Mouse (Mus musculus) limb, embryonic 10.5 days (tissue): Measurements from ENCODE around the gene Scrn3. TPM values are rescaled to one million over a fixed set of nuclear protein-coding genes. Genes with fewer than 3 reads are reported as not detected.

ENCODE experiments used
- DNase-seq: peaks from one replicate; pipeline ENCODE4 v3.0.0-alpha.2; 2017; ENCODE audit warnings: low spot score
- H3K27ac ChIP-seq: fragments of 300-500 bp; sonication (generic); 2 replicates; pipeline ENCODE4 v1.5.1; 2016; ENCODE audit warnings: mild to moderate bottlenecking
- H3K27me3 ChIP-seq: fragments of 300-500 bp; sonication (generic); 2 replicates; pipeline ENCODE4 v1.6.1; 2016; ENCODE audit warnings: low read depth, mild to moderate bottlenecking; ENCODE audit not compliant: poor library complexity, severe bottlenecking
- H3K36me3 ChIP-seq: fragments of 300-500 bp; sonication (generic); 2 replicates; pipeline ENCODE4 v1.6.1; 2016; ENCODE audit warnings: mild to moderate bottlenecking, moderate library complexity
- H3K4me1 ChIP-seq: fragments of 300-500 bp; sonication (generic); 2 replicates; pipeline ENCODE4 v1.6.1; 2016
- H3K4me3 ChIP-seq: fragments of 300-500 bp; sonication (generic); 2 replicates; pipeline ENCODE4 v1.5.1; 2016; ENCODE audit warnings: mild to moderate bottlenecking, moderate library complexity
- H3K9me3 ChIP-seq: fragments of 300-500 bp; sonication (generic); replicated peaks from 2 replicates; pipeline ENCODE4 v1.6.1; 2016; ENCODE audit warnings: mild to moderate bottlenecking
- WGBS: fragments of 180-500 bp; shearing (Covaris S2); methylation state at CpG from one replicate; pipeline ENCODE4 v1.1.7; 2016; 5-methylcytosine and 5-hydroxymethylcytosine counted together
- polyA plus RNA-seq: library from polyadenylated mRNA; unstranded; fragments of >200 nt; fragmentation: Nextera tagmentation; extraction: Ambion mirVana; gene quantifications from 2 replicates; pipeline ENCODE4 v1.2.1, GENCODE M21; 2016

The Scrn3 gene
- polyA plus RNA-seq, 1 experiment from 2014 or later, result 16.5 TPM

DNA sequence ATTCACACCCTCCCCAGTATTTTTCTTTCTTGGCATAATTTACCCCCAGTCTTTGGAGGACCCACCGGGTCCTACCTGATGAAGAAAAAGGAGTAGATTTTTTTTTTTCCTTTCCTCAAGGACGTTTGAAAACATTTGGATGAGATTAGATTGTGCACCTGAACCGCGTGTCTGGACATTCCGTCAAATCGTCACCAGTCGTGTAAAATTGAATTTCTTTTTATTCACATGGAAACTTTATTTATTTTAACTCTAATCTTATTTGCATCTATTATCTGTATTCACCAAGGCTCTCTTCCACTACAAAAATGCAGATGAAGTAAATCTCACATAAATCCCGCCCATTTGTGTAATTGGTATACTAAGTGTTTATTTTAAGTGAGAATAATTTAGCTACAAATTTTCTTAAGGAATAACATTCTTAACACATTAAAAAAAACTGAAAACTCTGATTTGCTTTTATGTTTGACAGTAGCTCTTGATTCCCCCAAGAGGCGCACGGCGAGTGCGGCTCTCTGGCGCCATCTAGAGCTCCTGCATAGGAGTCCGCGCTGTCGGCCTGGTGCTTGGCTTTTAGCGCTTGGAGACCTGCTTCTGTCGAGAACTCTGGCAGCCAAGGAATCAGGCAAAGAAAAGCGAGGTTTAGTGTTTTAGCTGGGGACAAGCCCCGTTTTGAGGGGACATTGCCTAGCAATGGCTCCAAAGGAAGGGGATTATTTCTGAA, 34.1 kb upstream of the Scrn3 start:
- H3K36me3 ChIP-seq, result no peaks in the 10 kb centered on the region
- no peaks in the 10 kb centered on the region for H3K9me3 ChIP-seq
- H3K4me3 ChIP-seq, result peak overlapping the region; percentile 40
- peaks cover 50% of the 10 kb centered on the region for H3K4me1 ChIP-seq
- peak; percentile 93 for DNase-seq
- H3K27ac ChIP-seq, result no peak overlapping the region
- peaks cover 93% of the 10 kb centered on the region for H3K27me3 ChIP-seq
- 1% methylated on average over 20 of the region's 20 CpGs for WGBS

DNA sequence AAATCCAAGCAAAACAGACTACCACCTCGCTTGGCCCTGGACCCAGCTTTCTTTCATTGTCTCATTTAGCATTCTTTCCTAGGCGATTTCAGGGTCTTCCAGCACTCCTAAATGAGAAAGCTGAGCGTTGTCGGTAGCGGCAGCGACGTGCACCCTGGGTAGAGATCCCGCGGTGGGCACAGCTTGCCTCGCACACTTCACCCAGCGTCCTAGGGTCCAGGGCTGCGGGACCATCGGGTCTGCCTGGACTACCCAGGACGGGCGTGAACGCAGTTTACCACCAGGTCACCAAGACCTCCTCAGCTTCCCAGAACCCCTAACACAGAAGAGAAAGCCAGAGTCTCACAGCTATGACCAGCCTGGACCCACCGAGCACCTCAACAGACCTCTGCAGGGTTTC, 33.5 kb upstream of the Scrn3 start:
- no peaks in the 10 kb centered on the region for H3K36me3 ChIP-seq
- H3K27ac ChIP-seq, result no peak overlapping the region; the same call in 1 of the 2 replicates
- DNase-seq, result peak; percentile 61
- 1% methylated on average over 17 of the region's 17 CpGs for WGBS
- H3K4me3 ChIP-seq, result peak overlapping the region; percentile 40
- H3K4me1 ChIP-seq, result peaks cover 44% of the 10 kb centered on the region
- H3K27me3 ChIP-seq, result peaks cover 87% of the 10 kb centered on the region
- no peaks in the 10 kb centered on the region for H3K9me3 ChIP-seq

DNA sequence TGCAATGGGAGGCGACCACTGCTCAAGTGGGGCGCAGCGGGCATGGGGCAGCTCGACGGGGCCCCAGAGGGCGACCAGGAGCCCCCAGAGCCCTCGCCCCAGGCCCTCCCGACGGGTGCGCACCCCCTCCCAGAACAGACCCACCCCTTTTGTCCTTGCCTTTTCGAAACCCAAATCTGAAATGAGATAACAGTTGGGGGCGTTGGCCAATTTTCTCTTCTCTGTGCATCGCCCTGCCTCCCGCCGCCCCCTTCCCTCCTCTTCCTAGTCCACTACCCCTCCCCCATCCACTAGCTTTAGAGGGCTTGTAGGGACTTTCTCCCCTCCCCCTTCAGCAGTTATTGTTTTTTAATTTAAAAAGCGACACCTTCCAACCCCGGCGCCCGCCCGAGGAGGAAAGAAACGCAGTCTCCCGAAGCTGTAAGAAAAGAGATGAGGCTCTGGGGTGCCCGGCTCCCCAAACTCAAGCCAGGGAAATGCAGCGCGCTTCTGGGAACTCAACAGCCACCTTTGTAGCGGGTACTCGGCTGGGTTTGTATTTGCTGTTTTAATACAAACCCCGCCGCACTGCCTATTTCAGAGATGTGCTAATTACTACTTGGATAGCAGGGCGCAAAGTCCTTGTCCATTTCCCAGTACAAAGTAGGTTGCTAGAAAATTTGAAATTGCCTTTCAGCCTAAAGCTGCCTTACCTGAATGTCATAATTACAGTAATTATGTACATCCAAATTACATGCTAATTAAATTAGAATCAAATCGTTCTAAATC, 32.9 kb upstream of the Scrn3 start:
- Histone ChIP-seq H3K4me3 (peak overlapping the region; percentile 40), H3K27me3 (peaks cover 81% of the 10 kb centered on the region), H3K27ac (no peak overlapping the region; the same call in 1 of the 2 replicates), H3K36me3 (no peaks in the 10 kb centered on the region), H3K4me1 (peaks cover 38% of the 10 kb centered on the region), H3K9me3 (no peaks in the 10 kb centered on the region)
- 1% methylated on average over 31 of the region's 31 CpGs for WGBS
- DNase-seq, result peak; percentile 45

DNA sequence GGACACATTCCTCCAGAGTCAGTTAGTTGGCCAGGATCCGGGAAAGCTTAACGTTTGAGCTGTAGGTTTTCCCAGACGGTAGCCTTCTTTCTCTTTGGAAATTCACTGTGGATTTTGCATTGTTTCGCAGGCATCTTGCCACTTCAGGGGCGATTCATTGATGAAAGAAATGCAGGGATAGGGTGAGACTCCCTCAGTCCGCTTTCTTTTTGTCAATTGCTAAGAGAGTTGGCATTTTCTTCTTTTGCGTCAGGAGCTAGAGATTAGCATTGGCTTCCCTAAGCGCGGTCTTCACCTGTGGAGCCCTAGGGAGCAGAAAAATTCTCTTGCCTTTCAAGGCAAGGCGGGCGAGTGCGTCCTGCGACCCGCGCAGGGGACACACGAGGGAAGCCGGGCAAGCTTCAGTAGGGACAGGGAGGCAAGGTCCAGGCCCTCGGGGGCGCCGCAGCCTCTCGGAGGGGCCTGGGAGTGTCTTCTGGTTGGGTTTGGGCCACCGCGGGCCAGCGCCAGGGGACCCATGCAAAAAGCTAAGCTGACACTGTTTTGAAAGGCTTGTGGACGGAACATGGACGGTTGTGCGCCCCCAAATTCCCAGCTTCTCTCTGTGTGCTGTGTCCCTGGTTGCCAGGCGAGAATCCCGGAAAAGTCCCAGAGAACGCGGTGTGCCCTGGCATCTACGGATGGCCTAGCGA, 31.9 kb upstream of the Scrn3 start:
- Histone ChIP-seq H3K9me3 (no peaks in the 10 kb centered on the region), H3K4me3 (peak overlapping the region; percentile 36), H3K27ac (no peak overlapping the region), H3K4me1 (peaks cover 34% of the 10 kb centered on the region), H3K36me3 (no peaks in the 10 kb centered on the region), H3K27me3 (peaks cover 70% of the 10 kb centered on the region)
- under 1% methylated on average over 33 of the region's 33 CpGs for WGBS
- peak; percentile 63 for DNase-seq

DNA sequence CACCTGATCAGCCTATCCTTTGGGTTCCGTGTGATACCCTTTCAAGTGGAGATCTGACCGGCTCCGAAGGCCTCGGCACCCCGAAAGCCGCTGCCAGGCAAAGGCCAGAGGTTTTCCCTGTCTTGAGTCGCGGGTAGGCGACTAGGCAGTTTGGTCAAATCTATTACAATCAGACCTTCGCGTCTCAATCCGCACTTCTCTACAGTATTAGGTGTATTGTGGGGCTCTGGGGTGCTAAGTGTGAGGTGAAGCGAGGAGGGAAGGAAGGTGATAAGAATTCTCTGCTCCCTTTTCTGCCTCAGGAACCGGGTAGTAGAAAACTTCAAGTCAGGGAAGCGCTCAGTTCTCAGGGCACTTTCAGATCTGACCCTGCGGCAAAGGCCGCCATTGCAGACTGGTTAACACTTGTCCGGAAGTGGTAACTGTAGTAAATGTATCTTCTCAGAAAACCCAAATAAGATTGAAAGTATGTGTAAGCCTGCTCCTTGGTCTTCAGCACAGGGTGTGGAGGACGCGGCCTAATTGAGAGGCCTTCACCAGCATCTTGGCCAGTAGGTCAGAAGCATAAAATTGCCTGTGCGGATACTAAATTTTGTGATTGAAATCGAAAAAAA, 31.2 kb upstream of the Scrn3 start:
- H3K4me1 ChIP-seq, result peaks cover 34% of the 10 kb centered on the region
- 6% methylated on average over 22 of the region's 22 CpGs for WGBS
- H3K36me3 ChIP-seq, result no peaks in the 10 kb centered on the region
- H3K27ac ChIP-seq, result no peak overlapping the region
- H3K27me3 ChIP-seq, result peaks cover 64% of the 10 kb centered on the region
- peak overlapping the region; percentile 36 for H3K4me3 ChIP-seq
- peak; percentile 40 for DNase-seq
- H3K9me3 ChIP-seq, result no peaks in the 10 kb centered on the region

DNA sequence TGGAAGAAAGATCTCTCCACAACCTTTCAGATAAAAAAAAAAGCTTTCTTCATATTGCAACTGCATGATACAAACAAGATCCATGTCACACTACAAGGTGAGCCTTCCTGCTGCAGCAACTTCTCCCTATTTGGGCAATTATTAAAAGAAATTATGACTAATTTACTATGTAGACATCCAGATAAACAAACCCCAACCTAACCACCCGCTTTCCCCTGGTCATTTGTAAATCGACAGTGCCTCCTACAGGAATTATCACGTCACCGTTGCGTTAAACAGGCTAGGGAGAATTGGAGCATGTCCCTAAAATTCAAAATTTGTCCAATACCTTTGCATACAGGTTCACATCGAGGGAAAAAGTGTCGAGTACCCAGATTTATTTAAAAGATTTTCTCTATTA, 30.7 kb upstream of the Scrn3 start:
- 7% methylated on average over 7 of the region's 7 CpGs for WGBS
- no peak overlapping the region for H3K4me3 ChIP-seq
- DNase-seq, result no peak
- no peaks in the 10 kb centered on the region for H3K9me3 ChIP-seq
- no peak overlapping the region for H3K27ac ChIP-seq
- no peaks in the 10 kb centered on the region for H3K36me3 ChIP-seq
- peaks cover 58% of the 10 kb centered on the region for H3K27me3 ChIP-seq
- peaks cover 34% of the 10 kb centered on the region for H3K4me1 ChIP-seq

DNA sequence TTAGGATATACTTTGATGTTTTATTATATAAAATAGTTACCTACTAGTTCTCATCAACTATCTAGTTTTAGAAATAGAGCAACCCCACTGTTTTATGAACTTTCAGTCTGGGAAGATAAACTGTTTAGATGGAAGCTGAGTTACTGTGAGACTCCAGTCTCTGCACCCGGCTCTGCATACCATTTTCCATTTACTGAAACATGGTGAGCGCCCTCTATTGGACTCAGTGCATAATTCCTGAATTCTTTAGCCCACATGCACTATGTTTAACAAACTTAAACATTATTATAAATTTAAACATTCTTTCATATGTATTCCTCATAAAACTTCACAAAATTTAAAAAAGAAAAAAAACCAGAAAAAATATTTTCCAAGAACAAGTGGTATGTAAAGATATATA, 26.8 kb upstream of the Scrn3 start:
- no peak for DNase-seq
- peaks cover 7% of the 10 kb centered on the region for H3K4me1 ChIP-seq
- H3K27me3 ChIP-seq, result peaks cover 21% of the 10 kb centered on the region
- 18% methylated on average over 2 of the region's 2 CpGs for WGBS
- no peak overlapping the region for H3K4me3 ChIP-seq
- H3K36me3 ChIP-seq, result peaks cover 10% of the 10 kb centered on the region
- H3K27ac ChIP-seq, result no peak overlapping the region
- no peaks in the 10 kb centered on the region for H3K9me3 ChIP-seq

DNA sequence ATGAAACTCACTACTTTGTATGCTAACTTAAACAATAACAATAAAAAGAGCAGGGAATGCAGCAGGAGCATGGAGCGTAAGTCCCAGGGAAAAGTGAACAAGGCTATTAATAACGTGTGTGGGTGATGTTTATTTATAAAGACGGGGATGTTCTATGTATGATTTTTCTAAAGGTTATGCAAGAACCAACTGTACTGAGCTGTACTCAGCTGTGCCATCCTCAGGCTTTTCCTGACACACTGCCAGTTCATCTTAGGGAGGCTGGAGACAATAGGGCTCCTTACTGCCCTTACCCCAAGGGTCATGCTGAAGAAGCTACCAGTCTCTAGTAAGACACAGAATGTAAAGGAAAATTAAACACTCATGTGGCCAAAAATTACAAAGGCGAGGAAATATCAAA, 21.3 kb upstream of the Scrn3 start:
- 96% methylated on average over 4 of the region's 4 CpGs for WGBS

DNA sequence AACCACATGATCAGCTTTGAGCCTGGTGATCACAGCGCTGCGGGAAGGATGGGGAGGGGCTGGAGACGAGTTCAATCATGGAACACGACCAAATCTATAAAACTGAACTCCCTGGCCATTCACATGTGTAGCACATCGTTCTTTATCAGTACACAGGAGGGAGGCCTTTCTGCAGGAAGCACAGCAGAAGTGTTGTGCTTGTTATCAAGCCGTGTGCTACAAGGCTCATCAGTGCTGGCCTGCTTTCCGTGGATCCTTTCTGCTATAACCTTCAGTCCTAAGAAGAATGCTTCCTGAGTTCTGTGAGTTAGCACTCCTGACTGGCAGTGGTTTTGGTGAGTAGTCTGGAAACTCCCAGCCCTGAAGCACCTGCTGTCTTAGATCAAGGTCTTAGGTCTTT, 17.4 kb upstream of the Scrn3 start:
- Histone ChIP-seq H3K4me1 (no peaks in the 10 kb centered on the region), H3K27ac (no peak overlapping the region), H3K4me3 (no peak overlapping the region), H3K27me3 (no peaks in the 10 kb centered on the region), H3K36me3 (peaks cover 36% of the 10 kb centered on the region), H3K9me3 (no peaks in the 10 kb centered on the region)
- DNase-seq, result no peak
- WGBS, result 85% methylated on average over 7 of the region's 7 CpGs

More for the DNA sequence above, 21.3 kb upstream of the Scrn3 start:
- Histone ChIP-seq H3K4me3 (no peak overlapping the region), H3K36me3 (peaks cover 31% of the 10 kb centered on the region), H3K27me3 (no peaks in the 10 kb centered on the region), H3K4me1 (no peaks in the 10 kb centered on the region), H3K27ac (no peak overlapping the region), H3K9me3 (no peaks in the 10 kb centered on the region)
- DNase-seq, result no peak

DNA sequence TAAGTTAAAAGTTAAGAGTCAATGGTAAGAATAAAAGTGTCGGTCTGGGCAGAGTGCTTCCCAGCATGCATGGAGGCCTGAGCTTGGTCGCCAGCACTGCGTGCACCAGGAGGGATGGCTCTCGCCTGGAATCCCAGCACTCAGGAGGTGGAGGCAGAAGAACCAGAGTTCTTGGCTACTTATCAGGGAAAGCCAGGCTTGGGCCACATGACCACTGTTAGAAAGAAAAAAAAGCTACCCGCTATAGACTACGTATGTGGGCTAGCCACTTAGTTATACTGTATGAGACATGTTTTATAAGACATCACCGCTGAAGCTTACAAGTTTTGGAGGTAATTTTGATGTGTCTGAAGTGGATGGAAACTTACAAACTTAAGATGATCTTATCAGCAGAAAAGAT, 14.2 kb upstream of the Scrn3 start:
- H3K4me1 ChIP-seq, result no peaks in the 10 kb centered on the region
- H3K27ac ChIP-seq, result no peak overlapping the region
- H3K4me3 ChIP-seq, result no peak overlapping the region
- H3K36me3 ChIP-seq, result peaks cover 39% of the 10 kb centered on the region
- no peaks in the 10 kb centered on the region for H3K27me3 ChIP-seq
- no peaks in the 10 kb centered on the region for H3K9me3 ChIP-seq
- WGBS, result 87% methylated on average over 7 of the region's 7 CpGs
- DNase-seq, result no peak

DNA sequence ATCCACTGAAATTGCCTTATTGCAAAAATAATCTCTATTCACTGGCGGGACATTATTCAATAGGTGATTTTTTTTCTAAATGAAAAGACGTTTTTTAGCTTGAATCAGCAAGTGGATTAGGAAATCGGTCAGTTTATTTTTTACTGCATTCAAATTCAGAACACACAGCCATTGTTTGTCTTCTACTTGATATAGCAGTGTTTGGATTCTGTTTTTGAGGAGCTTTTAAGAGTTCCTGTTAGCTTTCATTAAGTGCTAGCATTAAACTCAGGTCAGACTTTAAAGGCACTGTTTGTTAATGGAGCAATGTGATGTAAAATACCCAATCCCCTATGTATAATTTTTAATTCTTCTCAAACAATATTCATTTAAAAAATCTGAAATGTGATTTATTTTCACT, 13.6 kb upstream of the Scrn3 start:
- DNase-seq, result no peak
- 91% methylated on average over 3 of the region's 3 CpGs for WGBS
- Histone ChIP-seq H3K9me3 (no peaks in the 10 kb centered on the region), H3K27me3 (no peaks in the 10 kb centered on the region), H3K4me1 (no peaks in the 10 kb centered on the region), H3K36me3 (peaks cover 41% of the 10 kb centered on the region), H3K4me3 (no peak overlapping the region), H3K27ac (no peak overlapping the region)

DNA sequence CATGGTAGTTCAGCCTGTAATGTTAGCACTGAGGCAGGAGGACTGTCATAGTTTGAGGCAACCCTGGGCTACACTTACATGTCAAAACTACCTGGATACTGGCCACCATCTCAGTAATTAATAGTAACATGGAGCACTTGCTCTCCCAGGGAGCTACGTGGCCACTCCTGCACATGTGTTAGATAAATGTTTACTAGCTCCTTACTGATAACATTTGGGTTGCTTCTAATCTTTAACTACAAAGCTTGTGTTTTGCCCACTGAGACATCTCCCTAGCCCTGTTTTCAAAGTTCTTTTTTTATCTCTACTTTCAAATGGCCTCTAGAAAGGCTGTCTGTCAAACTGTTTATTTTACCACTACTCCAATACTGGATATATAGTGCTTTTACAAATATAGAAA, 10.4 kb upstream of the Scrn3 start:
- H3K9me3 ChIP-seq, result no peaks in the 10 kb centered on the region
- H3K27ac ChIP-seq, result no peak overlapping the region
- H3K36me3 ChIP-seq, result peaks cover 56% of the 10 kb centered on the region
- H3K4me3 ChIP-seq, result no peak overlapping the region
- no peaks in the 10 kb centered on the region for H3K4me1 ChIP-seq
- WGBS, result 89% methylated on average over 1 of the region's 1 CpGs
- no peak for DNase-seq
- H3K27me3 ChIP-seq, result no peaks in the 10 kb centered on the region

DNA sequence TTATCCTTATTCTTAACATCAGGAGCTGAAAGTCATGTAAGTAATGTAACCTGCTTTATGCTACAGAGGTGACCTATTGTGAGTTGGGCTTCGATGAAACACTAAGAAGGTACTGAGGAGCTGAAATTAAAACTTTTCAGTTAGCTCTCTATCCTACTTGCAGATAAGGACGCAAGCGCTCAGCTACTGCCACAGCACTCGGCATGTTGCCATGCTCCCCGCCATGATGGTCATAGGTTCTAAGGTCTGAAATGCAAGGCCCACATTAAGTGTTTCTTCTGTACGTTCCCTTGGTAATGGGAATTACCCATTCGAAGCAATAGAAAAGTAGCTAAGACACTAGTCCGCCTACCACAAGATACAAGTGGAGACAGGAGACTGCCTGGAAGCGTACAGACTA, 9.7 kb upstream of the Scrn3 start:
- 95% methylated on average over 9 of the region's 9 CpGs for WGBS
- peaks cover 63% of the 10 kb centered on the region for H3K36me3 ChIP-seq
- DNase-seq, result no peak

More for the DNA sequence above, 9.7 kb upstream of the Scrn3 start:
- no peak overlapping the region for H3K4me3 ChIP-seq
- no peaks in the 10 kb centered on the region for H3K4me1 ChIP-seq
- no peak overlapping the region for H3K27ac ChIP-seq
- H3K9me3 ChIP-seq, result no peaks in the 10 kb centered on the region
- H3K27me3 ChIP-seq, result no peaks in the 10 kb centered on the region
